Mouse (Mus musculus): Measurements from ENCODE around the gene Vmn1r82.

Gene Vmn1r82

GRCm38 (mm10) chr7:12300130-12300529, at the start of gene Vmn1r82:
Vmn1r82 (plus strand) TSS chr7:12300430.
- no peak for ATAC-seq (ENCODE audit: insufficient number of reproducible peaks, low FRiP score, low TSS enrichment)

GRCm38 (mm10) chr7:12268169-12268568, 32.1 kb upstream of the Vmn1r82 start, which contains the start of gene Vmn1r81:
Vmn1r81 (minus strand) TSS chr7:12268269.
- no peak for ATAC-seq (ENCODE audit: insufficient number of reproducible peaks, low FRiP score, low TSS enrichment)

GRCm38 (mm10) chr7:12329381-12329780, 29.2 kb downstream of the Vmn1r82 start, which contains the start of gene Vmn1r83:
Vmn1r83 (minus strand) TSS chr7:12329481.
- ATAC-seq (ENCODE audit: insufficient number of reproducible peaks, low FRiP score, low TSS enrichment) = no peak
